Comparison of ENCODE assay signal across 8 mouse cellular contexts in genomic region chr16:17722461-17723324, GRCm38 (mm10). TPM values are rescaled to one million over a fixed set of nuclear protein-coding genes. Genes with fewer than 3 reads are reported as not detected.
DNase-seq lines count a peak whose midpoint lies in the region; ATAC-seq and TF ChIP-seq lines count a peak whose summit lies in the region.

No protein-coding gene starts in this region.

- H3K36me3 ChIP-seq in C2C12 (ENCODE audit: control insufficient read depth, insufficient read depth) = peaks cover 15% of the 10 kb centered on the region
- H3K36me3 ChIP-seq in erythroblast, embryonic 14.5 days (ENCODE audit: control insufficient read depth) = peaks cover 14% of the 10 kb centered on the region
- no peaks in the 10 kb centered on the region for H3K36me3 ChIP-seq in heart, embryonic 13.5 days
- H3K36me3 ChIP-seq in liver, embryonic 12.5 days = no peaks in the 10 kb centered on the region
- H3K36me3 ChIP-seq in stomach, embryonic 15.5 days = no peaks in the 10 kb centered on the region

- TF ChIP-seq CTCF in C2C12 (IDR thresholded peaks at IDR 0.05; ENCODE audit: control insufficient read depth, insufficient read depth, insufficient read length) = no peak
- no peak; the same call in 1 of the 2 replicates for TF ChIP-seq CTCF in brain, embryonic 14.5 days (IDR thresholded peaks at IDR 0.05; ENCODE audit: borderline replicate concordance, extremely low read depth, insufficient read depth, insufficient read length)

- no peaks in the 10 kb centered on the region for H3K9me3 ChIP-seq in erythroblast, embryonic 14.5 days (ENCODE audit: control insufficient read depth, low read length)
- no peaks in the 10 kb centered on the region for H3K9me3 ChIP-seq in heart, embryonic 13.5 days
- no peaks in the 10 kb centered on the region for H3K9me3 ChIP-seq in liver, embryonic 12.5 days (replicated peaks)
- H3K9me3 ChIP-seq in stomach, embryonic 15.5 days = no peaks in the 10 kb centered on the region

- H3ac ChIP-seq in C2C12 (ENCODE audit: control insufficient read depth, insufficient read length, low read depth) = peak overlapping the region; percentile 97

- H3K4me1 ChIP-seq in erythroblast, embryonic 14.5 days (ENCODE audit: control insufficient read depth) = peaks cover 33% of the 10 kb centered on the region
- peaks cover 31% of the 10 kb centered on the region for H3K4me1 ChIP-seq in heart, embryonic 13.5 days
- peaks cover 33% of the 10 kb centered on the region for H3K4me1 ChIP-seq in liver, embryonic 12.5 days
- peaks cover 17% of the 10 kb centered on the region for H3K4me1 ChIP-seq in stomach, embryonic 15.5 days

- H3K79me2 ChIP-seq in C2C12 (ENCODE audit: control insufficient read depth, insufficient read depth) = peaks cover 51% of the 10 kb centered on the region

- WGBS in heart, embryonic 13.5 days = 2% methylated on average over 44 of the region's 44 CpGs
- 2% methylated on average over 44 of the region's 44 CpGs for WGBS in liver, embryonic 12.5 days (ENCODE audit: insufficient replicate concordance)
- WGBS in stomach, embryonic 15.5 days = 1% methylated on average over 41 of the region's 44 CpGs

- peak overlapping the region; percentile 89 for H3K27ac ChIP-seq in heart, embryonic 13.5 days (replicated peaks)
- peak overlapping the region; percentile 82 for H3K27ac ChIP-seq in liver, embryonic 12.5 days
- peak overlapping the region; percentile 82 for H3K27ac ChIP-seq in stomach, embryonic 15.5 days

- peaks cover 46% of the 10 kb centered on the region for H3K79me3 ChIP-seq in C2C12 (ENCODE audit: low read depth)

- peak overlapping the region; percentile 71 for H3K4me3 ChIP-seq in C2C12 (ENCODE audit: insufficient read depth, poor library complexity, severe bottlenecking)
- H3K4me3 ChIP-seq in erythroblast, embryonic 14.5 days (replicated peaks) = peak overlapping the region; percentile 99
- peak overlapping the region; percentile 94 for H3K4me3 ChIP-seq in heart, embryonic 13.5 days
- peak overlapping the region; percentile 89 for H3K4me3 ChIP-seq in liver, embryonic 12.5 days
- H3K4me3 ChIP-seq in stomach, embryonic 15.5 days (replicated peaks) = peak overlapping the region; percentile 83

- peak; percentile 96 for DNase-seq in brain, embryonic 14.5 days (ENCODE audit: low read depth)
- peak; percentile 93 for DNase-seq in kidney, postnatal 10 days
- peak; percentile 86 to 89 for DNase-seq in natural killer cell, adult 2 months (ENCODE audit: low spot score in 2 of 2)

- H3K4me2 ChIP-seq in heart, embryonic 13.5 days = peak overlapping the region; percentile 98
- peak overlapping the region; percentile 94 for H3K4me2 ChIP-seq in liver, embryonic 12.5 days
- H3K4me2 ChIP-seq in stomach, embryonic 15.5 days = peak overlapping the region; percentile 86

- ATAC-seq in heart, embryonic 13.5 days (ENCODE audit: extremely low read depth, insufficient number of reproducible peaks, low FRiP score, low TSS enrichment) = peak; percentile 79
- peak; percentile 87 for ATAC-seq in liver, embryonic 12.5 days
- peak; percentile 86 for ATAC-seq in stomach, embryonic 15.5 days (ENCODE audit: insufficient read depth, low FRiP score, low read depth)

- no peaks in the 10 kb centered on the region for H3K27me3 ChIP-seq in C2C12 (ENCODE audit: control insufficient read depth, insufficient read depth, insufficient read length)
- no peaks in the 10 kb centered on the region for H3K27me3 ChIP-seq in erythroblast, embryonic 14.5 days (ENCODE audit: control insufficient read depth)
- no peaks in the 10 kb centered on the region for H3K27me3 ChIP-seq in heart, embryonic 13.5 days (replicated peaks)
- H3K27me3 ChIP-seq in liver, embryonic 12.5 days (replicated peaks) = no peaks in the 10 kb centered on the region; the same call in 1 of the 2 replicates
- no peaks in the 10 kb centered on the region for H3K27me3 ChIP-seq in stomach, embryonic 15.5 days (replicated peaks)

- TF ChIP-seq POLR2A in brain, embryonic 14.5 days (IDR thresholded peaks at IDR 0.05; ENCODE audit: borderline replicate concordance, extremely low read depth, insufficient read depth, insufficient read length, poor library complexity, severe bottlenecking) = peak; percentile 53; the same call in 1 of the 2 replicates

- H3K9ac ChIP-seq in heart, embryonic 13.5 days = peak overlapping the region; percentile 95
- peak overlapping the region; percentile 92 for H3K9ac ChIP-seq in liver, embryonic 12.5 days
- peak overlapping the region; percentile 80 for H3K9ac ChIP-seq in stomach, embryonic 15.5 days

TF ChIP-seq in C2C12, 6 proteins besides CTCF, POLR2A, EP300 and RAD21:
- TF ChIP-seq MAX (IDR thresholded peaks at IDR 0.05) = peak; percentile 25
- no peak for TF ChIP-seq CEBPB (IDR thresholded peaks at IDR 0.05; ENCODE audit: low read depth)
TF ChIP-seq in C2C12: peak in this region for 1.

RNA-seq across cellular contexts. Expression of gene Med15, which starts 10.0 kb away (rescaled TPM):
- polyA plus RNA-seq in C2C12 (2012; fragmentation: generic; extraction: Trizol) = 45.9 TPM
- 65.0 and 87.3 TPM in 2 replicates for polyA plus RNA-seq in brain, embryonic 14.5 days (2012; rRNA removed)
- 7.7 and 8.2 TPM in 2 replicates for polyA plus RNA-seq in erythroblast, embryonic 14.5 days (2012)
- polyA plus RNA-seq in heart, embryonic 13.5 days (2015; fragmentation: Nextera tagmentation; extraction: Ambion mirVana) = 32.0 and 33.3 TPM in 2 replicates
- polyA plus RNA-seq in liver, embryonic 12.5 days (2016; fragmentation: Nextera tagmentation; extraction: Ambion mirVana) = 24.2 and 25.2 TPM in 2 replicates
- 38.3 and 42.6 TPM in 2 replicates for polyA plus RNA-seq in stomach, embryonic 15.5 days (2015; fragmentation: Nextera tagmentation; extraction: Ambion mirVana)

RNA-seq across cellular contexts. Expression of gene Klhl22, which starts 36.7 kb away (rescaled TPM):
- 83.6 TPM for polyA plus RNA-seq in C2C12 (2012; fragmentation: generic; extraction: Trizol)
- 109 and 116 TPM in 2 replicates for polyA plus RNA-seq in brain, embryonic 14.5 days (2012; rRNA removed)
- polyA plus RNA-seq in erythroblast, embryonic 14.5 days (2012) = 0.22 and 1.5 TPM in 2 replicates
- polyA plus RNA-seq in heart, embryonic 13.5 days (2015; fragmentation: Nextera tagmentation; extraction: Ambion mirVana) = 40.6 and 43.9 TPM in 2 replicates
- polyA plus RNA-seq in liver, embryonic 12.5 days (2016; fragmentation: Nextera tagmentation; extraction: Ambion mirVana) = 23.5 and 24.0 TPM in 2 replicates
- polyA plus RNA-seq in stomach, embryonic 15.5 days (2015; fragmentation: Nextera tagmentation; extraction: Ambion mirVana) = 57.4 and 57.6 TPM in 2 replicates

Comparison
In these comparisons a context has a peak if more than half of its experiments do, and no peak if none do; other contexts are left out.
1. Peak in every context shown above with its lines: DNase-seq, ATAC-seq, H3K4me3 ChIP-seq and H3K27ac ChIP-seq.